Mouse (Mus musculus) activated CD4-positive, CD25-positive, alpha-beta regulatory T cell, adult 4 months (primary cell): ENCODE measurements at regions not wholly inside any gene's neighbourhood (a gene's known extent, or its start where the extent isn't known, plus 50 kb on each side); places are given as distances from the start of the nearest gene placed in this dataset.
A peak's percentile ranks its signal among the peaks of the same experiment; 100 is the strongest.

Source experiments
- ATAC-seq: one replicate; pipeline ENCODE4 v1.8.0; 2017

DNA sequence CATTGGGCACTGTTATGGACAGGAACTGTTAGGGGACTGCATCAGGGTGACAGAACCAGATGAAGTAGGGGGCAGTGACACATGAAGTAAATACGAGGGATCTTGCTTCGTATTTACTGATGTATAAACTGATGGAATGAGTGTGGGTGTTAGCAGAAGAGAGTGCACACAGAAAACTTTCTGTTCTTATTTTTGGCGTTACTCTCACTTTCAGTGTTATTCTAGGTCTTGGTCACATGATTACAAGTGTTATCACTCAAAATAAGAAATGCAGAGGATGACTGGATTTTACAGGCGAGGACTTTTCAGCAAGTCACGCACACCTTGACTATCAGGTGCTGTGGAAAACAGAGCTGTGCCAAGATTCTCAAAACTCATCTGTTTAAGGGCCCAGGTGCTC is 185.6 kb upstream of the Arhgap24 start:
- ATAC-seq = no peak

- ATAC-seq = no peak
These were observed 174.9 kb upstream of the Arhgap24 start for GRCm38 (mm10) chr5:102306309-102306708.

DNA sequence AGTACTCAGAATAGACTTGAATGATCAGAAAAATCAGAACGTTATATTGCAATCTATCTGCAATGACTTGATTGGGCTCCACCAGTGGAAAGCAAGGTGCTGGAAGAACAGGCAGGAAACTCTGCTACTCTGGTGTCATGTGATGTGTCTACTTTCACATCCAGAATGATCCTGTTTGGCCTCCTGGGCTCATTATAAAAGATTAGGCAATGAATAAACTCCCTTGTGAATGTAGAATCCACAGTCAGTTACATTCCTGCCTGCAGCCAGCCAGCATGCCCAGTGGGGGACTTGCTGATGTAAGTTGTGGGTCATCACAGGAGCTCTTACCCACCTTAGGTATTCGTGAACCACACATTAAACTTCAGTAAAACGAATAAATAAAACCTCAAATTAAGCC is 174.5 kb upstream of the Arhgap24 start:
- no peak for ATAC-seq

DNA sequence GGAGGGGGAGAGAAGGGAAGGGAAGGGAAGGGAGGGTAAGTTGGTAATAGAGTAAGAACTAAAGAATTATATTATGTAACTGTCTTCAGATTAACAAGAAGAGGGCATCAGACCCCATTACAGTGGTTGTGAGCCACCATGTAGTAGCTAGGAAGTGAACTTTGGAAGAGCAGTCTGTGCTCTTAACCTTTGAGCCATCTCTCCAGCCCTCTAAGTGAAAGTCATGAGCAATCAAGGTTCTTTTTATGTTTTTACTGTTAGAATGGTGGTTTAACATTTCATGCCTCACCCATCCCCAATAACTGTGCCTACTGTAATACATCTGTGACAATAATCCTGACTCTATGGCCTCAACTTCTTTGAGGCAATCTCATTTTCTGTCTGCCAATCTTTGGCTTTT is 169.6 kb upstream of the Arhgap24 start:
- ATAC-seq = no peak

- ATAC-seq = no peak
These were observed 152.9 kb upstream of the Arhgap24 start for GRCm38 (mm10) chr5:102328197-102328784.

GRCm38 (mm10) chr5:102333894-102334293 is 147.3 kb upstream of the Arhgap24 start:
- no peak for ATAC-seq

- no peak for ATAC-seq
These were observed 146.6 kb upstream of the Arhgap24 start for GRCm38 (mm10) chr5:102334442-102335197.

DNA sequence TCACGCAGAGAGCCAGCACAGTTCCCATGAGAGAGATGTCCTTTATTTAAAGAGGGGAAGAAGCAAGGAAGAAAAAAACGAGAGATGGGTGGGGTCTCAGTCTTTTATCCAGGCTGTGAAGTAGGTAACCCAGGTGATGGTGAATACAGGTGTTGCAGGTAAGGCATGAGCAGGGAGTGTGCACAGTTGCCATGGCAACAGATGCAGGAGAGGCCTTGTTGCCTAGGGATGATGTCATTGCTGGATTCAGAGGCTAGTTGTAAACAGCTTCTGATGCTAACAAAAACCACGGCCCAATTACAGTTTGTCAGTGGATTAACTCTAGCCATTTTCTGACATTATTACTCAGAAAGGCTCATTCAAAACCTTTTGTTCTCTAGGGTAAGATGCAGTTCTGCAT is 114.7 kb upstream of the Arhgap24 start:
- no peak for ATAC-seq

DNA sequence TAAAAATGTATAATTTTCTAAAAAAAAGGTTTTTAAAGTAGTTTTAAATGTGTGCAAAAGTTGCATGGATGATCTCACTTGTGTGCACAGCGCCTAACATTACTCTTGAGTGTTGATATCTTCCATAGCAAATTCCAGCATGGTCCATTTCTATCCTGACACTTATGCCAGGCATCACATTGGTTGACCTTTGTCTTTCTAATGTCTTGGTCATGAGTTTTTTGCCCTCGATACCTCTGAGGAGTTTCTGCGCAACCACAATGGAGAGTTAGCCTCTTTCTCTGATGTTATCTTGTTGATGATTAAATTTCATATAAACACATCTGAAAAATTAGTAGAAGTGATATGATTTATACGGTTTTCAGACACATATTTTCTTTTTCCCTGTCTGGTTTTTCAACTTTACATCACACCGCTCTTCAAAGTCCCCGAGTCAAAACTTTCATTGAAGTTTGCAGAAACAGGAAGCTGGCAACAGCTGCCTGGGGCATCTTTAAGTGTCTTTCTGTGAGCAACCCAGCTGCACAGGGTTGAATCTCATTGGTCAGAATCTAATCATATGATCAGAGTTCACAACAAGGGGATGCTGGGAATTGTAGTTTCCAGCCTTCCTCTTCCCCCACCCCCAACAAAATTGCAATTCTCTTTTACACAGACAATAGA is 107.8 kb upstream of the Arhgap24 start:
- peak; percentile 97 for ATAC-seq

- ATAC-seq = peak; percentile 16
These were observed 107.0 kb upstream of the Arhgap24 start for GRCm38 (mm10) chr5:102373972-102374755.

- ATAC-seq = no peak
These were observed 105.9 kb upstream of the Arhgap24 start for GRCm38 (mm10) chr5:102375339-102375738.

- no peak for ATAC-seq
These were observed 87.2 kb upstream of the Arhgap24 start for GRCm38 (mm10) chr5:102393941-102394340.

GRCm38 (mm10) chr5:102395608-102396146 is 85.5 kb upstream of the Arhgap24 start:
- ATAC-seq = no peak

- ATAC-seq = no peak
These were observed 82.2 kb upstream of the Arhgap24 start for GRCm38 (mm10) chr5:102399006-102399405.

- no peak for ATAC-seq
These were observed 63.5 kb upstream of the Arhgap24 start for GRCm38 (mm10) chr5:102417642-102418041.

GRCm38 (mm10) chr5:102419089-102419488 is 62.1 kb upstream of the Arhgap24 start:
- no peak for ATAC-seq

DNA sequence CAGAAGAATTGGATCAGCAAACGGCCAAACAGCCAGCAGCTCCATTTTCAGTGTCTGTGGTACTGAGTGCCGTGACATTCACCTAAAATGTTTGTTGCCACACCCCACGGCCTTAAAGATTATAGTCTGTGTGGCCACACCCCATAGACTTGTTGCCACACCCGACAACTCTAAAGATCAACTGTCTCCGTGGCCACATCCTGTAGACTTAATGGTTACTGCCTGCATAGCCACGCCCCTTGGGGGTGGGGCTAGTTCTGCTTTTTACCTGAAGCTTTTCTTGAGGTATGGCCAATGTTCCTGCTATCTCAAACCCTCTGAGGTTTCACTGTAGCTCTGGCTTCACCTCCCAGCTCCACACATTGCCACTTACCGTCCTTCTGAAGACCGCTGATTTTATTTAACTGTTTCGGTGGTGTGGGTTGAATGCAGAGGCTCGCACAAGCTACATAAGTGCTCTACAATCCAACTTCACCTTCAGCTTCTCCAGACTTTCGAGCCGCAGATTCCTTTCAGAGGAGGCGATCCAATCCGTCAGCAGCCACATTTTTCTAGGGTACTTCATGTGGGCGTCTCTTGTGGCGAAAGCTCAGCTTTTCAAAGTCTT is 56.5 kb upstream of the Arhgap24 start:
- no peak for ATAC-seq

- no peak for ATAC-seq
These were observed 52.9 kb upstream of the Arhgap24 start for GRCm38 (mm10) chr5:102428310-102428709.
